Mouse (Mus musculus) layer of hippocampus, adult 9-10 months (tissue): Measurements from ENCODE around the gene Tmem150c.

ENCODE experiments used
- DNase-seq: peaks from one replicate; pipeline ENCODE4 v3.0.0; 2022; ENCODE audit warnings: low spot score

Gene Tmem150c

GRCm38 (mm10) chr5:100159638-100159973 lies at the start of gene Tmem150c:
TSS of gene Tmem150c (minus strand) at chr5:100159808.
- DNase-seq = no peak

- no peak for DNase-seq
These were observed 49.5 kb upstream of the Tmem150c start for GRCm38 (mm10) chr5:100209093-100209492.

GRCm38 (mm10) chr5:100206675-100207074 lies 47.1 kb upstream of the Tmem150c start:
- no peak for DNase-seq

GRCm38 (mm10) chr5:100205519-100206189 lies 46.0 kb upstream of the Tmem150c start:
- DNase-seq = no peak

- DNase-seq = no peak
These were observed 41.2 kb upstream of the Tmem150c start for GRCm38 (mm10) chr5:100200805-100201204.

GRCm38 (mm10) chr5:100200296-100200695 lies 40.7 kb upstream of the Tmem150c start:
- no peak for DNase-seq

- DNase-seq = no peak
These were observed 39.7 kb upstream of the Tmem150c start for GRCm38 (mm10) chr5:100199092-100199853.

GRCm38 (mm10) chr5:100197476-100197875 lies 37.9 kb upstream of the Tmem150c start:
- DNase-seq = no peak

GRCm38 (mm10) chr5:100196854-100197431 lies 37.3 kb upstream of the Tmem150c start:
- no peak for DNase-seq

- DNase-seq = no peak
These were observed 36.8 kb upstream of the Tmem150c start for GRCm38 (mm10) chr5:100196397-100196796.

GRCm38 (mm10) chr5:100191438-100192190 lies 32.0 kb upstream of the Tmem150c start:
- DNase-seq = no peak

- DNase-seq = no peak
These were observed 27.7 kb upstream of the Tmem150c start for GRCm38 (mm10) chr5:100187035-100187901.

GRCm38 (mm10) chr5:100186618-100187017 lies 27.0 kb upstream of the Tmem150c start:
- no peak for DNase-seq

- DNase-seq = no peak
These were observed 26.3 kb upstream of the Tmem150c start for GRCm38 (mm10) chr5:100185895-100186294.

GRCm38 (mm10) chr5:100181011-100181410 lies 21.4 kb upstream of the Tmem150c start:
- no peak for DNase-seq

- no peak for DNase-seq
These were observed 19.2 kb upstream of the Tmem150c start for GRCm38 (mm10) chr5:100178781-100179165.

- DNase-seq = no peak
These were observed 18.6 kb upstream of the Tmem150c start for GRCm38 (mm10) chr5:100178122-100178780.

GRCm38 (mm10) chr5:100177547-100177946 lies 17.9 kb upstream of the Tmem150c start:
- DNase-seq = no peak

GRCm38 (mm10) chr5:100176096-100176495 lies 16.5 kb upstream of the Tmem150c start:
- DNase-seq = no peak

- DNase-seq = no peak
These were observed 16.0 kb upstream of the Tmem150c start for GRCm38 (mm10) chr5:100175582-100175981.

GRCm38 (mm10) chr5:100172104-100172503 lies 12.5 kb upstream of the Tmem150c start:
- DNase-seq = no peak
